Mouse (Mus musculus) ES-E14 (cell line): ENCODE results near the gene Rnase10. TPM values are rescaled to one million over a fixed set of nuclear protein-coding genes. Genes with fewer than 3 reads are reported as not detected.

Experiments
- DNase-seq: peaks from one replicate; pipeline ENCODE4 v3.0.0-alpha.2; 2013; ENCODE audit warnings: low read depth, low spot score
- H3K27ac ChIP-seq: 2 replicates; pipeline ENCODE4 v1.5.1; 2012; ENCODE audit warnings: low read depth, mild to moderate bottlenecking, low read length, moderate library complexity, mixed read lengths; ENCODE audit not compliant: poor library complexity, insufficient read depth, severe bottlenecking
- H3K36me3 ChIP-seq: 2 replicates; pipeline ENCODE4 v1.6.1; 2012; ENCODE audit warnings: mild to moderate bottlenecking, low read length, moderate library complexity, mixed read lengths; ENCODE audit not compliant: control insufficient read depth, poor library complexity, insufficient read depth, severe bottlenecking
- H3K4me1 ChIP-seq, 2 experiments: fragments of 150-350 bp in 1 of 2; sonication (generic) in 1 of 2; 2 replicates each; pipeline ENCODE4 v1.6.1; 2012; ENCODE audit warnings: low read length in 2 of 2, mild to moderate bottlenecking in 1 of 2, mixed read lengths in 1 of 2; ENCODE audit not compliant: control insufficient read depth in 2 of 2, insufficient read depth in 2 of 2, poor library complexity in 1 of 2
- H3K4me3 ChIP-seq, 2 experiments: fragments of 150-350 bp in 1 of 2; sonication (generic) in 1 of 2; 2 replicates each; pipeline ENCODE4 v1.5.1; 2012; ENCODE audit warnings: low read length in 2 of 2, low read depth in 1 of 2, mild to moderate bottlenecking in 1 of 2, mixed read lengths in 1 of 2; ENCODE audit not compliant: insufficient read depth in 1 of 2, poor library complexity in 1 of 2, severe bottlenecking in 1 of 2
- H3K9ac ChIP-seq: 2 replicates; pipeline ENCODE4 v1.6.1; 2012; ENCODE audit warnings: low read depth, mild to moderate bottlenecking, low read length, mixed read lengths; ENCODE audit not compliant: poor library complexity, insufficient read depth, severe bottlenecking
- H3K9me3 ChIP-seq: fragments of 150-350 bp; sonication (generic); 2 replicates; pipeline ENCODE4 v1.6.1; 2012; ENCODE audit warnings: low read depth, mild to moderate bottlenecking, low read length; ENCODE audit not compliant: control insufficient read depth, insufficient read depth
- CHD2 ChIP-seq: IDR thresholded peaks from 2 replicates; pipeline ENCODE4 v1.6.1; 2014; ENCODE audit warnings: mild to moderate bottlenecking, low read depth, low read length, inconsistent platforms
- HCFC1 ChIP-seq: IDR thresholded peaks from 2 replicates; pipeline ENCODE4 v1.6.1; 2012; ENCODE audit warnings: low read length, inconsistent platforms, borderline replicate concordance; ENCODE audit not compliant: insufficient read depth
- MAFK ChIP-seq: IDR thresholded peaks from 2 replicates; pipeline ENCODE4 v1.6.1; 2014; ENCODE audit warnings: mild to moderate bottlenecking, low read depth, low read length, inconsistent platforms; ENCODE audit not compliant: insufficient read depth
- ZC3H11A ChIP-seq: IDR thresholded peaks from 2 replicates; pipeline ENCODE4 v1.6.1; 2012; ENCODE audit warnings: low read depth, mild to moderate bottlenecking, inconsistent platforms, low read length, borderline replicate concordance
- ZNF384 ChIP-seq: IDR thresholded peaks from 2 replicates; pipeline ENCODE4 v1.6.1; 2012; ENCODE audit warnings: low read depth, low read length, inconsistent platforms
- in situ Hi-C, 2 experiments: fragments of 600-800 bp; cut with MboI; formaldehyde crosslinking; loops; one replicate each; pipeline ENCODE4 v1.15.1; 2025; ENCODE audit warnings: low sequenced_read_pairs in 2 of 2, inconsistent platforms in 1 of 2; ENCODE audit not compliant: unreplicated experiment in 2 of 2
- total RNA-seq: library from RNA; depleted of rRNA; stranded (reverse); fragments of 300-350 nt; gene quantifications from 2 replicates; pipeline ENCODE4 v1.2.3, GENCODE M21; 2012

Rnase10 gene
- total RNA-seq, 1 experiment = not detected

GRCm38 (mm10) chr14:51047846-51048245, 40.3 kb downstream of the Rnase10 start:
- no peak for DNase-seq
- no peaks in the 10 kb centered on the region for H3K36me3 ChIP-seq
- H3K9ac ChIP-seq = no peak overlapping the region
- no peak for TF ChIP-seq MAFK
- in situ Hi-C loops = no loop called here
- H3K4me1 ChIP-seq = no peaks in the 10 kb centered on the region
- no peak overlapping the region for H3K27ac ChIP-seq
- no peaks in the 10 kb centered on the region for H3K9me3 ChIP-seq
- H3K4me3 ChIP-seq = no peak overlapping the region

- Histone ChIP-seq H3K9ac (no peak within 1 kb of the TSS), H3K9me3 (no peaks in the 10 kb centered on the region), H3K4me1 (peaks cover 0 to 5% of the 10 kb centered on the region in 2 experiments; a peak in 1 of 4 replicates), H3K36me3 (no peaks in the 10 kb centered on the region), H3K4me3 (no peak within 1 kb of the TSS), H3K27ac (no peak within 1 kb of the TSS)
- in situ Hi-C loops = loop anchor here in 1 of 2 experiments (25.0 kb wide), 1 partner anchor 213 kb away; no protein-coding TSS in a partner anchor
- TF ChIP-seq MAFK = no peak
- TF ChIP-seq ZC3H11A = no peak
- TF ChIP-seq ZNF384 = no peak
- TF ChIP-seq HCFC1 = no peak
- no peak for TF ChIP-seq CHD2
- no peak for DNase-seq
Measured at GRCm38 (mm10) chr14:51050063-51050462, 42.5 kb downstream of the Rnase10 start, which contains the start of gene Rnase11. Gene Rnase11, minus strand, starts transcription at chr14:51050163.

GRCm38 (mm10) chr14:51051941-51052340, 44.4 kb downstream of the Rnase10 start:
- no peak for TF ChIP-seq MAFK
- no peak for TF ChIP-seq CHD2
- Histone ChIP-seq H3K9ac (no peak overlapping the region), H3K36me3 (no peaks in the 10 kb centered on the region), H3K4me1 (peaks cover 2 to 5% of the 10 kb centered on the region in 2 experiments; a peak in 1 of 4 replicates), H3K4me3 (no peak overlapping the region), H3K9me3 (no peaks in the 10 kb centered on the region), H3K27ac (no peak overlapping the region)
- DNase-seq = no peak
- in situ Hi-C loops = loop anchor here in 1 of 2 experiments (25.0 kb wide), 1 partner anchor 215 kb away; no protein-coding TSS in a partner anchor

- in situ Hi-C loops = loop anchor here in 1 of 2 experiments (25.0 kb wide), 1 partner anchor 216 kb away; no protein-coding TSS in a partner anchor
Measured at GRCm38 (mm10) chr14:51053176-51053575, 45.6 kb downstream of the Rnase10 start.

More at GRCm38 (mm10) chr14:51053176-51053575, 45.6 kb downstream of the Rnase10 start:
- H3K9ac ChIP-seq = no peak overlapping the region
- H3K9me3 ChIP-seq = no peaks in the 10 kb centered on the region
- no peak overlapping the region for H3K27ac ChIP-seq
- H3K36me3 ChIP-seq = no peaks in the 10 kb centered on the region
- DNase-seq = no peak
- no peak overlapping the region for H3K4me3 ChIP-seq
- TF ChIP-seq HCFC1 = no peak
- no peak for TF ChIP-seq CHD2
- TF ChIP-seq ZNF384 = no peak
- TF ChIP-seq ZC3H11A = no peak
- no peak for TF ChIP-seq MAFK
- peaks cover 2 to 8% of the 10 kb centered on the region in 2 experiments; a peak in 1 of 4 replicates for H3K4me1 ChIP-seq
